Mouse (Mus musculus): ENCODE data around the gene Cnnm4. TPM values are rescaled to one million over a fixed set of nuclear protein-coding genes. Genes with fewer than 3 reads are reported as not detected.

Gene Cnnm4
- polyA plus RNA-seq, 1 experiment from 2014 or later, result 17.7 TPM

- peaks cover 3% of the 10 kb centered on the region; the same call in 1 of the 2 replicates for H3K4me1 ChIP-seq
- H3K4me3 ChIP-seq (replicated peaks), result no peak overlapping the region
- H3K36me3 ChIP-seq, result peaks cover 5% of the 10 kb centered on the region; the same call in 1 of the 2 replicates
- no peak overlapping the region; the same call in 1 of the 2 replicates for H3K9ac ChIP-seq
- H3K4me2 ChIP-seq, result no peak overlapping the region
- H3K9me3 ChIP-seq, result no peaks in the 10 kb centered on the region
- no peak overlapping the region for H3K27ac ChIP-seq
- H3K27me3 ChIP-seq (replicated peaks), result no peaks in the 10 kb centered on the region
- no peak for ATAC-seq (ENCODE audit: insufficient read depth, low FRiP score, low read depth)
- WGBS, result 70% methylated on average over 2 of the region's 2 CpGs
Measured at GRCm38 (mm10) chr1:36497312-36497711, 25.9 kb downstream of the Cnnm4 start.

- no peak overlapping the region for H3K4me3 ChIP-seq (replicated peaks)
- H3K9ac ChIP-seq, result no peak overlapping the region
- no peak overlapping the region for H3K4me2 ChIP-seq
- ATAC-seq (ENCODE audit: insufficient read depth, low FRiP score, low read depth), result no peak
- no peaks in the 10 kb centered on the region for H3K27me3 ChIP-seq (replicated peaks)
- H3K9me3 ChIP-seq, result no peaks in the 10 kb centered on the region
- no peak overlapping the region for H3K27ac ChIP-seq
- 7% methylated on average over 3 of the region's 3 CpGs for WGBS
- no peaks in the 10 kb centered on the region for H3K4me1 ChIP-seq
- H3K36me3 ChIP-seq, result peaks cover 5% of the 10 kb centered on the region; the same call in 1 of the 2 replicates
Measured at GRCm38 (mm10) chr1:36501261-36501660, 29.8 kb downstream of the Cnnm4 start.

- Histone ChIP-seq H3K27me3 (replicated peaks) (no peaks in the 10 kb centered on the region), H3K36me3 (no peaks in the 10 kb centered on the region), H3K4me1 (peaks cover 6% of the 10 kb centered on the region; the same call in 1 of the 2 replicates), H3K4me3 (replicated peaks) (no peak overlapping the region), H3K9me3 (no peaks in the 10 kb centered on the region), H3K4me2 (no peak overlapping the region), H3K9ac (no peak overlapping the region), H3K27ac (no peak overlapping the region)
- 78% methylated on average over 5 of the region's 5 CpGs for WGBS
- ATAC-seq (ENCODE audit: insufficient read depth, low FRiP score, low read depth), result no peak
Measured at GRCm38 (mm10) chr1:36508238-36508637, 36.8 kb downstream of the Cnnm4 start.

GRCm38 (mm10) chr1:36511289-36512021 is 40.0 kb downstream of the Cnnm4 start, which contains the start of gene Cnnm3:
Cnnm3 (plus strand) TSS chr1:36511867.
- Histone ChIP-seq H3K36me3 (0 out of 2 replicates have a peak, but pooled peaks cover 4% of the 10 kb centered on the region), H3K9me3 (no peaks in the 10 kb centered on the region), H3K4me2 (peak within 1 kb of the TSS; percentile 89), H3K27me3 (replicated peaks) (no peaks in the 10 kb centered on the region), H3K4me3 (replicated peaks) (peak within 1 kb of the TSS; percentile 79), H3K9ac (peak within 1 kb of the TSS; percentile 44), H3K27ac (peak within 1 kb of the TSS; percentile 97), H3K4me1 (peaks cover 18% of the 10 kb centered on the region)
- WGBS, result 2% methylated on average over 48 of the region's 51 CpGs
- peak; percentile 99 for ATAC-seq (ENCODE audit: insufficient read depth, low FRiP score, low read depth)

- H3K27me3 ChIP-seq (replicated peaks), result no peaks in the 10 kb centered on the region
- ATAC-seq (ENCODE audit: insufficient read depth, low FRiP score, low read depth), result peak; percentile 46
Measured at GRCm38 (mm10) chr1:36512089-36512965, 40.9 kb downstream of the Cnnm4 start.

GRCm38 (mm10) chr1:36512966-36513280 is 41.5 kb downstream of the Cnnm4 start:
- Histone ChIP-seq H3K27me3 (replicated peaks) (no peaks in the 10 kb centered on the region), H3K27ac (peak overlapping the region; percentile 97), H3K9ac (peak overlapping the region; percentile 44; the same call in 1 of the 2 replicates), H3K4me1 (peaks cover 18% of the 10 kb centered on the region), H3K4me3 (replicated peaks) (peak overlapping the region; percentile 79), H3K4me2 (peak overlapping the region; percentile 89), H3K9me3 (no peaks in the 10 kb centered on the region), H3K36me3 (0 out of 2 replicates have a peak, but pooled peaks cover 7% of the 10 kb centered on the region)
- 1% methylated on average over 16 of the region's 16 CpGs for WGBS
- ATAC-seq (ENCODE audit: insufficient read depth, low FRiP score, low read depth), result no peak

More at GRCm38 (mm10) chr1:36512089-36512965, 40.9 kb downstream of the Cnnm4 start:
- under 1% methylated on average over 118 of the region's 126 CpGs for WGBS
- no peaks in the 10 kb centered on the region for H3K9me3 ChIP-seq
- 0 out of 2 replicates have a peak, but pooled peaks cover 7% of the 10 kb centered on the region for H3K36me3 ChIP-seq
- peak overlapping the region; percentile 97 for H3K27ac ChIP-seq
- peak overlapping the region; percentile 89 for H3K4me2 ChIP-seq
- peak overlapping the region; percentile 79 for H3K4me3 ChIP-seq (replicated peaks)
- peaks cover 18% of the 10 kb centered on the region for H3K4me1 ChIP-seq
- peak overlapping the region; percentile 44 for H3K9ac ChIP-seq

- H3K27me3 ChIP-seq (replicated peaks), result no peaks in the 10 kb centered on the region
- ATAC-seq (ENCODE audit: insufficient read depth, low FRiP score, low read depth), result no peak
- H3K9me3 ChIP-seq, result no peaks in the 10 kb centered on the region
- 7% methylated on average over 1 of the region's 1 CpGs for WGBS
- H3K4me2 ChIP-seq, result peak overlapping the region; percentile 89
- H3K4me1 ChIP-seq, result peaks cover 18% of the 10 kb centered on the region
- peaks cover 9% of the 10 kb centered on the region; the same call in 1 of the 2 replicates for H3K36me3 ChIP-seq
- peak overlapping the region; percentile 79 for H3K4me3 ChIP-seq (replicated peaks)
- no peak overlapping the region for H3K9ac ChIP-seq
- no peak overlapping the region for H3K27ac ChIP-seq
Measured at GRCm38 (mm10) chr1:36513310-36513709, 41.9 kb downstream of the Cnnm4 start.

GRCm38 (mm10) chr1:36513718-36514117 is 42.3 kb downstream of the Cnnm4 start:
- 56% methylated on average over 2 of the region's 2 CpGs for WGBS
- peak overlapping the region; percentile 79 for H3K4me3 ChIP-seq (replicated peaks)
- no peak overlapping the region for H3K9ac ChIP-seq

GRCm38 (mm10) chr1:36518259-36518658 is 46.8 kb downstream of the Cnnm4 start:
- no peaks in the 10 kb centered on the region for H3K9me3 ChIP-seq

More at GRCm38 (mm10) chr1:36513718-36514117, 42.3 kb downstream of the Cnnm4 start:
- Histone ChIP-seq H3K27me3 (replicated peaks) (no peaks in the 10 kb centered on the region), H3K27ac (no peak overlapping the region), H3K4me1 (peaks cover 18% of the 10 kb centered on the region), H3K4me2 (peak overlapping the region; percentile 89), H3K9me3 (no peaks in the 10 kb centered on the region), H3K36me3 (peaks cover 13% of the 10 kb centered on the region; the same call in 1 of the 2 replicates)
- ATAC-seq (ENCODE audit: insufficient read depth, low FRiP score, low read depth), result no peak

GRCm38 (mm10) chr1:36519626-36520025 is 48.2 kb downstream of the Cnnm4 start:
- H3K9me3 ChIP-seq, result no peaks in the 10 kb centered on the region

More at GRCm38 (mm10) chr1:36518259-36518658, 46.8 kb downstream of the Cnnm4 start:
- Histone ChIP-seq H3K4me1 (peaks cover 12% of the 10 kb centered on the region), H3K4me3 (replicated peaks) (no peak overlapping the region), H3K27me3 (replicated peaks) (no peaks in the 10 kb centered on the region), H3K27ac (no peak overlapping the region), H3K4me2 (no peak overlapping the region), H3K36me3 (peaks cover 40% of the 10 kb centered on the region), H3K9ac (no peak overlapping the region)
- WGBS, result 82% methylated on average over 3 of the region's 3 CpGs
- no peak for ATAC-seq (ENCODE audit: insufficient read depth, low FRiP score, low read depth)

GRCm38 (mm10) chr1:36522210-36522609 is 50.8 kb downstream of the Cnnm4 start:
- no peak overlapping the region for H3K27ac ChIP-seq
- H3K4me2 ChIP-seq, result no peak overlapping the region
- H3K9ac ChIP-seq, result no peak overlapping the region
- no peaks in the 10 kb centered on the region for H3K27me3 ChIP-seq (replicated peaks)
- ATAC-seq (ENCODE audit: insufficient read depth, low FRiP score, low read depth), result no peak
- H3K4me1 ChIP-seq, result peaks cover 6% of the 10 kb centered on the region; the same call in 1 of the 2 replicates
- H3K36me3 ChIP-seq, result peaks cover 51% of the 10 kb centered on the region
- 84% methylated on average over 7 of the region's 7 CpGs for WGBS
- H3K4me3 ChIP-seq (replicated peaks), result no peak overlapping the region
- H3K9me3 ChIP-seq, result no peaks in the 10 kb centered on the region

More at GRCm38 (mm10) chr1:36519626-36520025, 48.2 kb downstream of the Cnnm4 start:
- Histone ChIP-seq H3K27me3 (replicated peaks) (no peaks in the 10 kb centered on the region), H3K4me3 (replicated peaks) (no peak overlapping the region), H3K27ac (no peak overlapping the region), H3K4me1 (peaks cover 7% of the 10 kb centered on the region), H3K4me2 (no peak overlapping the region), H3K9ac (no peak overlapping the region), H3K36me3 (peaks cover 44% of the 10 kb centered on the region)
- WGBS, result 66% methylated on average over 11 of the region's 11 CpGs
- ATAC-seq (ENCODE audit: insufficient read depth, low FRiP score, low read depth), result no peak

All from stomach, embryonic 15.5 days (tissue).